Mouse (Mus musculus): ENCODE data around the gene Hoxa3.

DNA sequence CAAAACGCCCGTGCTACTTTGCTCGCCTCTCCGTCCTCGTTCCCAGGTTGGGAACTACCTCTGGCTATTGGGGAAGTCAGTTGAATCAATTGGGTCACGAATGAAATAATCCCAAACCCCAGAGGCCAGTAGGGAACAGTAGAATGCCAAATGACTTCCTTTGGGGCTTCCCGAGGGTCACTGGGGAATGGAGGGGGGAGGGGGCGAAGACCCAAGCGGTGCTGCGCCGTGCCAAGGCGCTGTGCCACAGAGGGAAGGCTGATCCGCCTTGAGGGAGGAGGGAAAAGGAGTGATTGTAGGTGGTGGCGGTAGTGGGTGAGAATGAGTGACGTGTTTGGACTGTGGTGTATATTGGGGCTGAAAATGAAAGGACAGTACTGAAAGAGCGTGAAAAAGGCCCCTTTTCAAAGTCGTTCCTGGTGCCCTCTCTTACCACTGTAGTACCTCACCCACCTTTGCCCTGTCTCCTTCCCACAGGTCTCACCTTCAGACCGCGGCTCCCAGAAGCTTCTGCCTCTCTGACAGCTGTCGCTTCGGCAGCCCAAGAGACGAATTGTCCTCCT lies 499 bp downstream of the Hoxa3 start:
- TF ChIP-seq CTCF (IDR thresholded peaks at IDR 0.05; ENCODE audit: borderline replicate concordance, control insufficient read depth, extremely low read depth, insufficient read depth, low read length, poor library complexity) (no peak), POLR2A (IDR thresholded peaks at IDR 0.05; ENCODE audit: control insufficient read depth, extremely low read depth, insufficient read depth, low read length, poor library complexity) (no peak)
